Mouse (Mus musculus): ENCODE measurements at regions not wholly inside any gene's neighbourhood (a gene's known extent, or its start where the extent isn't known, plus 50 kb on each side); places are given as distances from the start of the nearest gene placed in this dataset.
A peak's percentile ranks its signal among the peaks of the same experiment; 100 is the strongest.

DNA sequence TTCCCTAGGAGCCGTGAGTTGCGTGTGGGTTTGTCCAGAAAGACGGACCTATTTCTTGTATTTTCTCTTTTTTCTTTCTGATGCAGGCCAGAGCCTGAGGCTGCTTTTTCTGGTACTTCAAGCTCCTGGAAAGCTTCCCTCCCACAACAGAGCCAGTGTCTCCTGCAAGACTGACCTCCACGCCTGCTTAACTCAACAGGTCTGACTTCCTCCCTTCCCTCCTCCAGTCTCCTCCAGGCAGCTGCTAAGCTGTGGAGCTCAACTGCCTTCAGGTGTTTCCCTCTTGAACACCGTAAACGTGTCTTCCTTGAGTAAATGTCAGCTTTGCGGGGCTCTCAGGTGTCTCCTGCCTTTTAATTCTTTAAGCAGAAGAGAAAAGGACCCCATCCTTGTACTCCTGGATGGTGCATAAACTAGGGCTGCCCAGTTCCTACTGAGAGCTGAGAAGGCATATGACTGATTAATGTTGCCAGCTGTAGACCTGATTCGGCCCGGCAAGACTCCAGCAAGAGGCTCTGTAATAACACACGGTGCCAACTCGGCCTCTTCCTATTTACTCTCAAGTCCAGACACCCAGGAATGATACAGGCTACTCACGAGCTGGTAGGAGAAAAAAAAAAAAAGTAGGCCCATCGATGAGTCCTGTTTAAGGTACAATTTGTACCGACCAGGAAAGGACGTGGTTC lies 260.9 kb downstream of the 3100002H09Rik start:
- no peaks in the 10 kb centered on the region for H3K4me1 ChIP-seq (replicated peaks)
- DNase-seq (no peak), ATAC-seq (ENCODE audit: low read depth) (no peak)
- H3K4me2 ChIP-seq = no peak overlapping the region
- no peak overlapping the region for H3K27ac ChIP-seq
- H3K9me3 ChIP-seq (replicated peaks) = no peaks in the 10 kb centered on the region
- H3K4me3 ChIP-seq (replicated peaks) = no peak overlapping the region
- H3K27me3 ChIP-seq = no peaks in the 10 kb centered on the region
- WGBS (ENCODE audit: insufficient replicate concordance) = 59% methylated on average over 15 of the region's 15 CpGs
- no peaks in the 10 kb centered on the region for H3K36me3 ChIP-seq
- no peak overlapping the region for H3K9ac ChIP-seq

GRCm38 (mm10) chr4:124349055-124349454 lies 261.5 kb downstream of the 3100002H09Rik start:
- ATAC-seq (ENCODE audit: low read depth) = no peak
- Histone ChIP-seq H3K36me3 (no peaks in the 10 kb centered on the region), H3K4me2 (no peak overlapping the region), H3K9ac (no peak overlapping the region), H3K9me3 (replicated peaks) (no peaks in the 10 kb centered on the region), H3K4me1 (replicated peaks) (no peaks in the 10 kb centered on the region), H3K4me3 (replicated peaks) (no peak overlapping the region), H3K27ac (no peak overlapping the region), H3K27me3 (no peaks in the 10 kb centered on the region)
- 36% methylated on average over 3 of the region's 3 CpGs for WGBS (ENCODE audit: insufficient replicate concordance)
- no peak for DNase-seq

DNA sequence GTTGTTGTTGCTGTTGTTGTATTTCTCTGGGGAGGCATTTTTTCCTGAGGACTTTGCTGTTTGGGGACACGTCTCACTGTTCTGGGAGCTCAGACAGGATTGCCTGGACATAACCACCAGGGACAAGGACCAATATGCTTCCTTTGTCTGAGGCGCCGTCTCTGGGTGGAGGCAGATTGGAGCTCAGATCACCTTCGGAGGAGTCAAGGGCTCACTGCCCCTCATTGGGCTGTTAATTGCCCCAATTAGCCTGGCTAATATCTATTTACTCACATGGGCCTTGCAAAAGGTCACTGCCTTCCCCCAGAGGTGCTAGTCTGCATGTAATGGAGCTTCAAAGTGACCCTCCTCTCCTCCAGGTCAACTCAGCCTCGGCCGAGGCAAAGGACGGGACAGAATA lies 270.5 kb downstream of the 3100002H09Rik start:
- H3K9me3 ChIP-seq (replicated peaks) = no peaks in the 10 kb centered on the region
- H3K27ac ChIP-seq = no peak overlapping the region
- no peak for DNase-seq
- no peaks in the 10 kb centered on the region for H3K36me3 ChIP-seq
- H3K4me2 ChIP-seq = no peak overlapping the region
- no peaks in the 10 kb centered on the region for H3K27me3 ChIP-seq
- H3K9ac ChIP-seq = no peak overlapping the region
- H3K4me1 ChIP-seq (replicated peaks) = no peaks in the 10 kb centered on the region
- H3K4me3 ChIP-seq (replicated peaks) = no peak overlapping the region
- 45% methylated on average over 7 of the region's 7 CpGs for WGBS (ENCODE audit: insufficient replicate concordance)
- ATAC-seq (ENCODE audit: low read depth) = no peak

DNA sequence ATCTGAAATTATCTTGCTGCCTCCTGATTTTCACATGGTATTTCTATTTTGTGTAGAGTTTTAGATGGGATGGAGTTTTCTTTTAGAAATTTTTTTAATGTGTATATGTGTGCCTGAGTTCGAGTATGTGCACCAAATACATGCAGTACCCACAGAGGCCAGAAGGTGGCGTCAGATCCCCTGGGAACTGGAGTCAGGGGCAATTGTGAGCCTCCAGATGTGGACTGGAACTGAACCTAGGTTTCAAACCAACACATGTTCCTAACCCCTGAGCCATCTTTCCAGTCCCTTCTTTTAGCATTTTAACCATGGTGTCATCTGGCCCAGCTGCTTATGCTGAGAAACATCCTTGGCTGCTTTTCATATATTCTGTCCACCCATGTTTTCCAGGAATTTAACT lies 274.9 kb downstream of the 3100002H09Rik start:
- 41% methylated on average over 2 of the region's 2 CpGs for WGBS (ENCODE audit: insufficient replicate concordance)
- Histone ChIP-seq H3K27ac (no peak overlapping the region), H3K4me3 (replicated peaks) (no peak overlapping the region), H3K4me1 (replicated peaks) (no peaks in the 10 kb centered on the region), H3K36me3 (no peaks in the 10 kb centered on the region), H3K4me2 (no peak overlapping the region), H3K27me3 (no peaks in the 10 kb centered on the region), H3K9ac (no peak overlapping the region), H3K9me3 (replicated peaks) (no peaks in the 10 kb centered on the region)
- no peak for DNase-seq
- ATAC-seq (ENCODE audit: low read depth) = no peak

DNA sequence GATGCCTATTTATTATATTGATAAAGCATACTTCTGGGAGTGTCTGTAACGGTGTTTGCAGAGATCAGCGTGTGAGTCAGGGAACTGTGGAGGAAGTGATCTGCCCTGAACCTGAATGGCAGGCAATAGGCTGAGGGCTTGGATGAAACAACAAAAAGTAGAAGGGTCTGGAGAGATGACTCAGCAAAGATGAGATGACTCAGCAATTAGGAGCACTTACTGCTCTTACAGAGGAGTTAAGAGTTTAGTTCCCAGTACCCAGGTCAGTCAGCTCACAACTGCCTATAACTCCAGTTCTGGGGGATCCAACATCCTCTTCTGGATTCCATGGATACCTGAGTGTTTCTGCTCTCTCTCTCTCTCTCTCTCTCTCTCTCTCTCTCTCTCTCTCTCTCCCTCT lies 277.6 kb downstream of the 3100002H09Rik start:
- DNase-seq = peak; percentile 33
- Histone ChIP-seq H3K9me3 (replicated peaks) (no peaks in the 10 kb centered on the region), H3K4me1 (replicated peaks) (no peaks in the 10 kb centered on the region), H3K36me3 (no peaks in the 10 kb centered on the region), H3K4me3 (replicated peaks) (no peak overlapping the region), H3K9ac (no peak overlapping the region), H3K27me3 (no peaks in the 10 kb centered on the region), H3K4me2 (no peak overlapping the region), H3K27ac (no peak overlapping the region)
- no peak; the same call in 1 of the 2 replicates for ATAC-seq (ENCODE audit: low read depth)
- 61% methylated on average over 2 of the region's 2 CpGs for WGBS (ENCODE audit: insufficient replicate concordance)

GRCm38 (mm10) chr4:124332416-124332815 lies 278.2 kb downstream of the 3100002H09Rik start:
- Histone ChIP-seq H3K4me1 (replicated peaks) (no peaks in the 10 kb centered on the region), H3K36me3 (no peaks in the 10 kb centered on the region), H3K27ac (no peak overlapping the region), H3K9ac (no peak overlapping the region), H3K4me2 (no peak overlapping the region), H3K27me3 (no peaks in the 10 kb centered on the region), H3K4me3 (replicated peaks) (no peak overlapping the region), H3K9me3 (replicated peaks) (no peaks in the 10 kb centered on the region)
- DNase-seq (no peak), ATAC-seq (ENCODE audit: low read depth) (no peak)
- 64% methylated on average over 12 of the region's 12 CpGs for WGBS (ENCODE audit: insufficient replicate concordance)

DNA sequence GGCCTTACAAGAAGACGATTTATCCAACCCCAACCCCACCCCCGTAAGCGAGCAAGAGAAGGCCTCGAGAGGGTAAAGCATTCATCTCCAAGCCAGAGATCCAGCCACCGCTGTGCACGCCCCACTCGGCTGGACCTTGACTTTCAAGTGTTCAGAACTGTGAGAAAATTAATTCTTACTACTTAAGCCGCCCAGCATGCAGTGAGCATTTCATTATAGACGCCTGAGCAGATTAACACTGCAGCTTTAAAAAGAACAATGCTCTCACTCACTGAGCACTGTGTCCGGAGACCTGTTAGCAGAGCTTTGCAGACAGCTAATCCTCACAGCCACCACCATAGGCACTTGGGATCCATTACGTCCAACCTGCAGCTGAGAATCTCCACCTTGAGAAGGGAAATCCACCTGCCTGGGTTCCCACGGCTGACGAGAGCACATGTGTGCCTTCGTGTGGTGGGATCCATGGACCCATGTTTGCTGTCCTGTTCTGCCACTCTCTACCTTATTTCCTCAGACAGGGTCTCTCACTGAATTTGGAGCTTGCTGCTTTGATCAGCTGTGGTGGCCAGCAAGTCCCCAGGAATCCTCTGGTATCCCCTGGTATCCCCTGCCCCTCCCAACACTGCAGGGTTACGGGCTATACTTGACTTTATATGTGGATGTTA lies 281.4 kb downstream of the 3100002H09Rik start:
- H3K4me2 ChIP-seq = no peak overlapping the region
- DNase-seq (no peak), ATAC-seq (ENCODE audit: low read depth) (no peak)
- no peak overlapping the region for H3K27ac ChIP-seq
- H3K27me3 ChIP-seq = no peaks in the 10 kb centered on the region
- H3K9ac ChIP-seq = no peak overlapping the region
- no peaks in the 10 kb centered on the region for H3K36me3 ChIP-seq
- H3K9me3 ChIP-seq (replicated peaks) = no peaks in the 10 kb centered on the region
- H3K4me1 ChIP-seq (replicated peaks) = no peaks in the 10 kb centered on the region
- no peak overlapping the region for H3K4me3 ChIP-seq (replicated peaks)
- 64% methylated on average over 15 of the region's 15 CpGs for WGBS (ENCODE audit: insufficient replicate concordance)

DNA sequence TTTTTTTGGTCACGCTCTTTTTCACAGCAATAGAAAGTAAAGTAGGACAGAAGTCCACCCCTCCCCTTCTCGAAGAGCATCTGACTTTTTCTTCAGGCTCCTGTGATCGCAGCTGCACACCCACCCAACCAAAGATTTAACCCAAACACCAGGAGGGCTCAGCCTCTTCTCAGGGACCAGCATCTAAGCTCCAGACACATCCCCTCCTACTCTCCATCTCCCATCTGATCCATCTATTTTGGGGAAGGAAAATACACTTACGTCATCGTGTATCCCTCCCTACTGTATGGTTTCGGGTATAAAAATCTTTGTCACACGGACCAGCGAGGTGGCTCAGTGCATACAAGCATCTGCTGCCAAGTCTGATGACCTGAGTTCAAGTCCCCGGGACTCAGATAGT lies 284.3 kb downstream of the 3100002H09Rik start:
- H3K27ac ChIP-seq = no peak overlapping the region
- H3K9me3 ChIP-seq (replicated peaks) = no peaks in the 10 kb centered on the region
- no peaks in the 10 kb centered on the region for H3K4me1 ChIP-seq (replicated peaks)
- H3K27me3 ChIP-seq = no peaks in the 10 kb centered on the region
- no peak overlapping the region for H3K4me2 ChIP-seq
- 68% methylated on average over 9 of the region's 9 CpGs for WGBS (ENCODE audit: insufficient replicate concordance)
- ATAC-seq (ENCODE audit: low read depth) (no peak), DNase-seq (no peak)
- H3K36me3 ChIP-seq = no peaks in the 10 kb centered on the region
- H3K4me3 ChIP-seq (replicated peaks) = no peak overlapping the region
- no peak overlapping the region for H3K9ac ChIP-seq

DNA sequence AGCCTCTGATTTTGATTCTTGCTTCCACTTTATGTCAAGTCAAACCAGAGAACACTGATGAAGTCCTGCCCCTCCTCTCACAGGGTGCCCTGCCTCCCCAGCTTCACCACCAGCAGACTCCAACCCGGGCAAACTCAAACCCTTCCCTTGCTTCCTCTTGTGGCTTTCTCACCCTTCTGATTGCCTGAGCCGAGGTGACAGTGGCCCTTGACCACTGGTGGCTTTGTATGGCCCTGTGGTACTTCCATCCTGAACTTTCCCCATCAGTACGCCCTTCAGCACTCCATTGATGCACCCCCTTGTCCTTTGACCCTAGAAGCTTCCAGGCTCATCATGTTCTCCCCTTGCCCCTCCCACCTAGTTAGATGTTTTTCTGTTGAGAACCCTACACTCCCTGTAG lies 287.0 kb downstream of the 3100002H09Rik start:
- Histone ChIP-seq H3K4me1 (replicated peaks) (no peaks in the 10 kb centered on the region), H3K27me3 (no peaks in the 10 kb centered on the region), H3K27ac (no peak overlapping the region), H3K4me3 (replicated peaks) (no peak overlapping the region), H3K36me3 (no peaks in the 10 kb centered on the region), H3K4me2 (no peak overlapping the region), H3K9ac (no peak overlapping the region), H3K9me3 (replicated peaks) (no peaks in the 10 kb centered on the region)
- DNase-seq = no peak
- 38% methylated on average over 3 of the region's 3 CpGs for WGBS (ENCODE audit: insufficient replicate concordance)
- no peak for ATAC-seq (ENCODE audit: low read depth)

DNA sequence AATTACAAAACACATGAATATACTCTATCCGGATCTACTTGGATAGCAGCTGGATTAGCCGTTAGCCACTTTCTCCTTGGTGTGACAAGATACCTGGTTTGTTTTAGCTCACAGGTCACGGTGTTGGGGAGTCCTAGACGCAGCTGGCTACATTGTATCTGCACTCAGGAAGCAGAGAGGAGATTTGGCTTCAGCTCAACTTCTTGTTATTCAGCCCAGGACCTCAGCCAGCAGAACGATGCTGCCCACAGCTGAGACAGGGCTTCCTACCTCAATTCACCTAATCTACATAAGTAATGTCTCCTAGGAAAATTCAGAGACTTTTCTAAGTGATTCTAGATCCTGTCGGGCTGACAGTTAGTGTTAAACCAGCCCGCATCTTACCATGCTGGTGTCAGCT lies 289.4 kb downstream of the 3100002H09Rik start:
- no peaks in the 10 kb centered on the region for H3K27me3 ChIP-seq
- H3K4me2 ChIP-seq = no peak overlapping the region
- H3K9ac ChIP-seq = no peak overlapping the region
- 47% methylated on average over 7 of the region's 7 CpGs for WGBS (ENCODE audit: insufficient replicate concordance)
- H3K27ac ChIP-seq = no peak overlapping the region
- DNase-seq = no peak
- H3K9me3 ChIP-seq (replicated peaks) = no peaks in the 10 kb centered on the region
- H3K36me3 ChIP-seq = no peaks in the 10 kb centered on the region
- ATAC-seq (ENCODE audit: low read depth) = no peak
- no peaks in the 10 kb centered on the region for H3K4me1 ChIP-seq (replicated peaks)
- H3K4me3 ChIP-seq (replicated peaks) = no peak overlapping the region

DNA sequence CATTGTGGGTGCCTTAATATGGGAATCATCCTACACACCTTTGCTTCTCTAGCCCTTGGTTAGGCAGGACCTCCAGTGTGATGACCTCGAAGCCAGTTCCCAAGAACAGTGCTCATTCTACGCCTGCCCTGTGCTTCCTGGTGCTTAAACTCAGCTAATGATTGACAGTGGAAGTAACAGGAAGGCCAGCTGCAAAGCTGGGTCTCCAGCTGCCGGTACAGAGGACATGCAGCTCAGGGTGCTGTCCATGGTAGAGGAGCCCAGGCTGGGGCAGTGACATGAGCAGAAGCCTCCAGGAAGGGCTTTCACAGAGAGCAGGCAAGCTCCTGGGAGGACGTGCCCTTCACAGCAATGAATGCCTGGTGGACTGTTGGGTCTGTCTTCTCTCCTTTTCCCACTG lies 293.6 kb downstream of the 3100002H09Rik start:
- 9% methylated on average over 4 of the region's 4 CpGs for WGBS (ENCODE audit: insufficient replicate concordance)
- ATAC-seq (ENCODE audit: low read depth) (no peak), DNase-seq (no peak)

DNA sequence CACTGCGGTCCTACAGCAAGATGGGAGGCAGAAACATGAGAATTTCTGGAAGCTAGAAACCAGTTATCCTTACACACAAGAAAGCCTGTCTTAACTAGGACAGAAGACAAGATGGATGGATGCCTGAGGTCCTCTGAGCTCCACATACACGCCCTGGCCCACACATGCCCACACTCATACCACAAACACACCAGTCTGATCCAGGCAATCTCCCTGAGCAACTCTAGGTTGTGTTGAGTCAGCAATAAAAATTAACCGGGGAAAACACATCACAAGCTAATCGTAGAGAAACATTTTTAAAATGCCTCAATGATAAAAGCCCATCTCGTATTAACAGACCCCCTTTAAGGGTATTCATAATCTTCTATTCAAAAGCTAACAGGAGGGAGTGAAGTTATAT lies 298.9 kb downstream of the 3100002H09Rik start:
- ATAC-seq (ENCODE audit: low read depth) (no peak), DNase-seq (no peak)
- no peak overlapping the region for H3K4me3 ChIP-seq (replicated peaks)
- H3K4me1 ChIP-seq (replicated peaks) = no peaks in the 10 kb centered on the region
- no peaks in the 10 kb centered on the region for H3K36me3 ChIP-seq
- no peaks in the 10 kb centered on the region for H3K9me3 ChIP-seq (replicated peaks)
- no peak overlapping the region for H3K27ac ChIP-seq
- no peak overlapping the region for H3K9ac ChIP-seq
- no peaks in the 10 kb centered on the region for H3K27me3 ChIP-seq
- whole genome bisulfite sequencing (ENCODE audit: insufficient replicate concordance) = 59% methylated on average over 5 of the region's 5 CpGs
- no peak overlapping the region for H3K4me2 ChIP-seq

More for the DNA sequence above, 293.6 kb downstream of the 3100002H09Rik start:
- Histone ChIP-seq H3K9ac (no peak overlapping the region), H3K9me3 (replicated peaks) (no peaks in the 10 kb centered on the region), H3K4me2 (no peak overlapping the region), H3K4me1 (replicated peaks) (no peaks in the 10 kb centered on the region), H3K27ac (no peak overlapping the region), H3K27me3 (no peaks in the 10 kb centered on the region), H3K4me3 (replicated peaks) (no peak overlapping the region), H3K36me3 (no peaks in the 10 kb centered on the region)

All from liver, embryonic 13.5 days (tissue).